Mouse (Mus musculus) heart, postnatal 0 days (tissue): Measurements from ENCODE around the gene Zfp383.

Experiments
- CTCF ChIP-seq: IDR thresholded peaks from 2 replicates; pipeline ENCODE4 v1.5.1; 2016; ENCODE audit warnings: antibody characterized with exemption, control low read depth, low read depth
- EP300 ChIP-seq: IDR thresholded peaks from 2 replicates; pipeline ENCODE4 v1.6.1; 2016; ENCODE audit warnings: antibody characterized with exemption, low read depth

DNA sequence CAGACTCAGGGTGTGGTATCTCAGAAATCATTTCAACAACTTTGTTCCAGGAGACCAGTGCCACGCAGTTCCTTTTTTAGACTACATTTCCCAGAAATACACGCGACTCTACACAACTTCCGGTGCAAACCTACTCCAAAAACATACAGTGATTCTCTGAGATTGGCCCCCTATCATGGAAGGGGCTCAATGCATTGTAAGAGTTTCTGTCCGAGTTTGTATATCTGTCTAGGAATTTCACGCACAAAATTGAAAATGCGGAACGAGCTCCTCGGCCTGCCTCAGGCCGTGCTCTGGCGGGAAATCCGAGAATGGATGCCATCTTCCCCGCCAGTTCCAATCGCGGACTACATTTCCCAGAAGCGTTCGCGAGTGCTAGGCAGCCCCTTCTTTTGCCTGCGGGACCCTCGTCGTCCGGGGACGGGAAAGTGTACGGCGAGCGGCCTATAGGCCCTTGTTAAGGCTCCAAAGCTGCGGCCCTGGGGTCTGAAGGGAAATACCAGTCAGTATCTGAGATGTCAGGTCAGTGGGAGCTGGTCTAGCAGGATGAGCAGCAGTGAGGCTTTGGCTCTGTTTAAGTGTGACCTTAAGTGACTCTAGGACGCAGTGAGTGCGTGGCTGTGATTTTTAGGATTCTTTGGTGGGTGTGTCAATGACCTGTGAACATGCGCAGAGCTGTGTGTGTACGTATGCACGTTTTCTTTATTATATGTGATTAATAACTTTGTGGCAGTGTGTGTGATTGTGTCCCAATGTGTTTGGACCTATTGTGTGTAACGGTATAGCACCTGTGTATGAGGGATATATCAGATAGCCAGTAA, at the start of gene Zfp383:
- TF ChIP-seq CTCF: no peak
- no peak for TF ChIP-seq EP300
